Mouse (Mus musculus): Measurements from ENCODE around the gene Mknk2.

DNA sequence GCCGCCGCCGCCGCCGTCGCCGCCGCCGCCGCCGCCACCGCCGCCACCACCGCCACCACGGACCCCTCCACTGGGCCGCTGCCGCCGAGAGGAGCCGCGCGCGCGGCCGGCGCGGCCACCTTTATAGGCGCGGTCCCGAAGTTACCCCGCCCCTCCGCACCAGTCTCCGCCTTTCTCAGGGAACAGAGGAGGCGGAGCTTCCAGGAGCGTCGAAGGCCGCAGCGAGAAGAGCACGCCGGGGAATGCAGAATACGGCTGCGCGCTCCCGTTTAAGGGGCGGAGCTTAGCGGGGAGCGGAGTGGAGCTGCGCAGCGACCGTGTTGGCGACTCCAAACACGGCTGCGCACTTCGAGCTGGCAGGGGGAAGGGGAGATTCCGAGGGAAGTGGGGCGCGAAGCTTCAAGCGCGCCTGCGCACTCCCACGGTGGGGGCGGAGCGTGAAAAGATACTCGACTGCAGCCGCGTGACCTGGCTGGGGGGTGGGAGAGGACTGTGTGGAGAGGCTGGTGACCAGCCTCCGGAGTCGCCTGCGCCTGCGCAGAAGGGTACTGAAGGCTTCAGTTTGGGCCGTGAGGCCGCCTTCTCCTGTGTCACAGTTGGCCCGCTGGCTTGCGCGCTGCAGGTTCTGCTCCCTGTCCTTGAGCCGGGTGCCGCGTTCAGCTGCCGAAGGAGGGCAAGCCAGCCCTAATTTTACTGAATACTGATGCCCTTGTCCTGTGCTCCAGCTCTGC lies 1.5 kb downstream of the Mknk2 start:
- TF ChIP-seq CTCF (conservative IDR thresholded peaks at IDR 0.05; ENCODE audit: insufficient read depth, insufficient read length, low read depth, low read length) (no peak), POLR2A (IDR thresholded peaks at IDR 0.05; ENCODE audit: low read depth, low read length) (peak; percentile 99)

Data from kidney, adult 2 months (tissue).